Mouse (Mus musculus) embryonic facial prominence, embryonic 15.5 days (tissue): ENCODE data around the gene Ptchd3. TPM values are rescaled to one million over a fixed set of nuclear protein-coding genes. Genes with fewer than 3 reads are reported as not detected.
A peak's percentile ranks its signal among the peaks of the same experiment; 100 is the strongest.

Experiments used
- ATAC-seq: fragments of 200-750 bp; cut with Nextera tagmentation; 2 replicates; pipeline ENCODE4 v1.8.0; 2017; ENCODE audit warnings: low read depth, moderate TSS enrichment; ENCODE audit not compliant: insufficient number of reproducible peaks, low FRiP score, low TSS enrichment
- H3K27ac ChIP-seq: fragments of 300-500 bp; sonication (generic); replicated peaks from 2 replicates; pipeline ENCODE4 v1.5.1; 2015; ENCODE audit warnings: mild to moderate bottlenecking, inconsistent platforms
- H3K27me3 ChIP-seq: fragments of 300-500 bp; sonication (generic); 2 replicates; pipeline ENCODE4 v1.6.1; 2015; ENCODE audit warnings: inconsistent platforms
- H3K36me3 ChIP-seq: fragments of 300-500 bp; sonication (generic); 2 replicates; pipeline ENCODE4 v1.6.1; 2015; ENCODE audit warnings: mild to moderate bottlenecking, inconsistent platforms
- H3K4me1 ChIP-seq: fragments of 300-500 bp; sonication (generic); 2 replicates; pipeline ENCODE4 v1.6.1; 2015; ENCODE audit warnings: inconsistent platforms
- H3K4me2 ChIP-seq: fragments of 300-500 bp; sonication (generic); replicated peaks from 2 replicates; pipeline ENCODE4 v1.6.1; 2015; ENCODE audit warnings: mild to moderate bottlenecking, inconsistent platforms
- H3K4me3 ChIP-seq: fragments of 300-500 bp; sonication (generic); replicated peaks from 2 replicates; pipeline ENCODE4 v1.5.1; 2015; ENCODE audit warnings: mild to moderate bottlenecking, inconsistent platforms
- H3K9ac ChIP-seq: fragments of 300-500 bp; sonication (generic); 2 replicates; pipeline ENCODE4 v1.6.1; 2015; ENCODE audit warnings: inconsistent platforms
- H3K9me3 ChIP-seq: fragments of 300-500 bp; sonication (generic); replicated peaks from 2 replicates; pipeline ENCODE4 v1.6.1; 2016; ENCODE audit warnings: inconsistent platforms
- WGBS: fragments of 180-500 bp; shearing (Covaris S2); methylation state at CpG from one replicate; pipeline ENCODE4 v1.1.7; 2015; 5-methylcytosine and 5-hydroxymethylcytosine counted together
- polyA plus RNA-seq: library from polyadenylated mRNA; unstranded; fragments of >200 nt; fragmentation: Nextera tagmentation; extraction: Ambion mirVana; gene quantifications from 2 replicates; pipeline ENCODE4 v1.2.1, GENCODE M21; 2015

Ptchd3 gene
- polyA plus RNA-seq = 0.08 and 0.11 TPM in 2 replicates

DNA sequence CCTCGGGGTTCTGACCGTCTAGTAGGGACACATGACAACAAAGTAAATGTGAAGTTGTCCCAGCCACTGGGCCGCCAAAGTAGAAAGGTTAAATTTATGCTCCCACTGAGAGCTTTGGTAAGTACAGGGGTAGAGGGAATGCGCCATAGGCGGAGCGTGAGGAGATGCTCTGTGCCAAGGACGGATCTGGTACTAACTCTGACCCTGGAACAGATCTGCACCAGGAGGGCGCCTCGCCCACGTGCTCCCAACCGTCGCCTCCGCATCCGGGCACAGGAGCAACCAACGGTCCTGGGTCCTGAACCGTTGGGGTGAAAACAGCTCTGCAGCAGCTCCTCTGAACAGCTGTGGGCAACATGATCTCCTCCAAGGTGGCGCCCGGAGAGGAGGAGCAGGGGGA, at the start of gene Ptchd3:
Gene Ptchd3, plus strand, starts transcription at position 301 of the 400 bp plus-strand sequence.
- Histone ChIP-seq H3K27me3 (no peaks in the 10 kb centered on the region), H3K27ac (no peak within 1 kb of the TSS), H3K9me3 (no peaks in the 10 kb centered on the region), H3K4me1 (no peaks in the 10 kb centered on the region), H3K4me2 (no peak within 1 kb of the TSS), H3K9ac (no peak within 1 kb of the TSS), H3K36me3 (no peaks in the 10 kb centered on the region), H3K4me3 (no peak within 1 kb of the TSS)
- ATAC-seq = no peak
- WGBS = 60% methylated on average over 18 of the region's 18 CpGs

DNA sequence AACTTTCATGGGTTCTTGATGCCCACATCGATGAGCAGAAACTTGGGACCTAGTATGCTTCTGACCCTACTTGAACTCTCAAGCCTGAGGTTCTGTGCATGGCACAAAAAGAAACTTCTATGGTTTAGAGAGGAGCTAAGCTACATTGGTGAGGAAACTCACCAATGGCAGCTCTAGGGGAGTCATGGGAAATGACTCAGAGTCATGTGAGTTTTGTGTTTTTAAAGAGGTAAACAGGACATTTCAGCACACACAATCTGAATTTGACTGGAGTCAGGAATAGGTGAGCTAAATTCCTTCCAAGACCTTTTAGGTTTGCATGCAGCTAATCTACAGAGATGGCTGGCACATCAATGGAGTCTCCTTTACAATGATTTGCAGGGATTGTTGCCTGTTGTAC, 48.2 kb upstream of the Ptchd3 start:
- Histone ChIP-seq H3K9me3 (no peaks in the 10 kb centered on the region), H3K4me3 (no peak overlapping the region), H3K27me3 (no peaks in the 10 kb centered on the region), H3K36me3 (no peaks in the 10 kb centered on the region), H3K9ac (no peak overlapping the region), H3K4me1 (no peaks in the 10 kb centered on the region), H3K4me2 (no peak overlapping the region), H3K27ac (no peak overlapping the region)
- no peak for ATAC-seq
- WGBS = 90% methylated on average over 1 of the region's 1 CpGs

DNA sequence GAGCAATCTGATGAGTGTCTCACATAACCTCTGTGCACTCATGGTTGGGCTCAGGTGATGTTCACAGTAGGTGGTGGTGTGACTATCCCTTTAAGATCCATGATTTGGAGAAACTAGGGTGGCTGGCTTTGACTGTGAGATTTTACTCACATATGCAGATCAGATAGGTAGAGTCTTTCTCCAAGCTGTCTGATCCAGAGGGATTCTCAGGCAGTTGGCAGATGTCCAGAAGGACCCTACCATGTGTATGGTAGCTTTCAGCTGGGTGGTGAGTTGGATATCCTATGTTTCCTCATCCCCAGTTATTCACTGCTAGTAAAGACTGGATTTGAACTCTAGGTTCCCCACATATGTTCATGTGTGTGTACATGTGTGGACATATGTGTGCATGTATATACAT, 42.6 kb upstream of the Ptchd3 start:
- no peak overlapping the region for H3K4me2 ChIP-seq
- H3K27ac ChIP-seq = no peak overlapping the region
- H3K4me3 ChIP-seq = no peak overlapping the region
- no peaks in the 10 kb centered on the region for H3K9me3 ChIP-seq
- no peak overlapping the region for H3K9ac ChIP-seq
- no peaks in the 10 kb centered on the region for H3K27me3 ChIP-seq
- ATAC-seq = no peak
- no peaks in the 10 kb centered on the region for H3K36me3 ChIP-seq
- H3K4me1 ChIP-seq = peaks cover 24% of the 10 kb centered on the region

DNA sequence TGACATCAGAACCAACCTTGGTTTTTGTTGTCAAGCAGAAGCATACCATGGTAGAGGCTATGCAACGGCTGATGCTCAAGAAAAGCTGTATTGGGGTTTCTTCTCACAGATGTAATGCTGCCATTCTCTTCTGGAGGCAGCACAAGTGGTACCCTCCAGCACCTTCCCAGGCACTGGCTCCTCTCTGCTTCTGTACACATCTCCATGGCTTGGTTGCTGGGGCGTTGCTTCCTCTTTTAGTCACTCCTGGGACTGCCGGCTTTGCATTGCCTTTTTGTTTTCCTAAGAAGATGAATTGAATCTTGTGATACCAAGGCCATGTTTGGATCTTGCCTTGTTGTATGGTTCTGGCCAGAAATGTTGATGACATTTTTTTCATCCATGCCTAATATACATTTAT, 40.5 kb upstream of the Ptchd3 start:
- H3K9me3 ChIP-seq = no peaks in the 10 kb centered on the region
- H3K27me3 ChIP-seq = no peaks in the 10 kb centered on the region
- no peak overlapping the region for H3K4me3 ChIP-seq
- H3K4me2 ChIP-seq = no peak overlapping the region
- WGBS = 82% methylated on average over 3 of the region's 3 CpGs
- H3K27ac ChIP-seq = no peak overlapping the region
- H3K36me3 ChIP-seq = no peaks in the 10 kb centered on the region
- no peak overlapping the region for H3K9ac ChIP-seq
- H3K4me1 ChIP-seq = peaks cover 31% of the 10 kb centered on the region
- ATAC-seq = no peak

DNA sequence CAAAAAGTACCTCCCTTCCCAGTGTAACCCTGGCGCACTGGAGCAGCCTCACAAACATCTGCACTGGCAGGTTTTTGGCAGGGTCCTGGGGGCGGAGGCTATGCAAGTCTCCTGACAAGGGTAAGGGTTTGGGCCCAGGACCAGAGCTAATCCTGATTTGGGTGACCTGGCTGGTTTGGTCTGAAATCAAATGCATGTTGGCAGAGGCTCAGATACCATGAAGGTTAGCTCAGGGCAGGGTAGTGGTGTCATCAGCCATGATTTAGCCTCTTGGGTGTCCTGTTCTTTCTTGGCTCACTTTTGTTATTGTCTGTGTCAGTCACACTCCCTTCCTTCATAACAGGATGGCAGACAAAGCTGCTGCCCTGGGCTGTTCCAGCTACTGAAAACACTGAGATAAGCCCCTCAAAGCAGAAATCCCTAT, 39.4 kb upstream of the Ptchd3 start:
- no peak overlapping the region for H3K4me2 ChIP-seq
- 67% methylated on average over 2 of the region's 2 CpGs for WGBS
- no peak overlapping the region for H3K9ac ChIP-seq
- H3K4me1 ChIP-seq = peaks cover 41% of the 10 kb centered on the region
- H3K27me3 ChIP-seq = no peaks in the 10 kb centered on the region
- no peak overlapping the region for H3K4me3 ChIP-seq
- H3K27ac ChIP-seq = peak overlapping the region; percentile 48
- no peaks in the 10 kb centered on the region for H3K9me3 ChIP-seq
- H3K36me3 ChIP-seq = no peaks in the 10 kb centered on the region
- no peak for ATAC-seq

DNA sequence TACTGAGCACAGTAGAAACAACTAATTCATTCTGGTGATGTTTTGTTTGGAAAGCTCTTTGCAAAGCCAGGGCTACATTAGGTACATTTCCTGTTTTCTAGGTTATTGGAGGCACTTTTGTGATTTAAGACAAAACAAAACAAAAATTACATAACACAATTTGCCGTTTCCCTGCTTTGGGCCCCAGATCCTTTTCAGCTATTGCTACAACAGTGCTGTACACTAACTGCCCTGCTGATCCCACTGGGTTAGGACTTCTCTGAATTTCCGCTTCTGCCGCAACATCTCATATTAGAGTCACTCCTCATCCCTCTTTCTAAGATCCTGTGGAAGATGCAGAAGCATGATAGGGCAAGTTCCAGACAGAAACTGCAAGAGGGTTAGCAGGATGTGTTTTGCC, 38.6 kb upstream of the Ptchd3 start:
- 68% methylated on average over 3 of the region's 3 CpGs for WGBS
- no peak for ATAC-seq
- Histone ChIP-seq H3K9ac (no peak overlapping the region), H3K4me2 (no peak overlapping the region), H3K4me1 (peaks cover 41% of the 10 kb centered on the region), H3K9me3 (no peaks in the 10 kb centered on the region), H3K27ac (0 out of 2 replicates have a peak overlapping the region, but pooled peaks have one; percentile 48), H3K36me3 (no peaks in the 10 kb centered on the region), H3K27me3 (no peaks in the 10 kb centered on the region), H3K4me3 (no peak overlapping the region)

DNA sequence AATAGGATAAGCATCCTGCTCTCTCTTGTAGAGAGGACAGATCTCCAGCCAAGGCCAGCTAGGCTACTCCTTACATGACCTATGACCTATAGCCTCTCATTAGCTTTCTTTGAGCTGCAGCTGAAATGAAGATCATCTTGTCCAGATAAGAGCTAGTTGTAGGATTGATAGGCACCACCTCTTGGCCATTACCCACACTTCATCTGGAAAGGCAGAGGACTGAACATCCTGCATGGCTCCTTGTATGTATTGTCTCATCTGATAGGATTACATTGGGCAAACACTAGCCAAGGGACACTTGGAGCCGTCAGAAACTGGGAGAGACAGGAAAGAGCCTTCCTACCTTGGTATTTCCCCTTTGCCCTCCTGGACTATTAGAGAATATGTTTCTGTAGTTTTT, 38.1 kb upstream of the Ptchd3 start:
- no peak overlapping the region for H3K4me2 ChIP-seq
- H3K27me3 ChIP-seq = no peaks in the 10 kb centered on the region
- H3K36me3 ChIP-seq = no peaks in the 10 kb centered on the region
- H3K9ac ChIP-seq = no peak overlapping the region
- H3K4me3 ChIP-seq = no peak overlapping the region
- H3K4me1 ChIP-seq = peaks cover 41% of the 10 kb centered on the region
- no peak overlapping the region for H3K27ac ChIP-seq
- H3K9me3 ChIP-seq = no peaks in the 10 kb centered on the region
- WGBS = 59% methylated on average over 1 of the region's 1 CpGs
- ATAC-seq = no peak

DNA sequence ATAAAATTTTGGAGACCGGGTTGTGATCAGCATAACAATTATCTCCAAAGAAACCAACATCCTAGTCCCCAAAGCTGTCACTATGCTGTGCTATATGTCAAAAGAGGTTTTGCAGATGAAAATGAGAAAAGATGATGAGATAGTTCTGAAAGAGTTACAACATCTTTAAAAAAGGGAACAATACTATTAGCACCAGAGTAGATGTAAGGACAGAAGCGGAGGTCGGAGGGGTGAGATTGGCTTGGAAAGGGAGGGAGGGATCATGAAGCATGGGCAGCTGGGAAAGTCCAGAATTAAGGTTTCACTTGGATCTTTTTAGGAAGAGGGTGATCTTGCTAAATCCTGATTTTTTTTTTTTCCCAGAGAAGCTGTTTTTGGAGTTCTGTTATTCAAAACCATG, 36.5 kb upstream of the Ptchd3 start:
- Histone ChIP-seq H3K4me3 (no peak overlapping the region), H3K27me3 (no peaks in the 10 kb centered on the region), H3K9me3 (no peaks in the 10 kb centered on the region), H3K4me2 (no peak overlapping the region), H3K9ac (no peak overlapping the region), H3K36me3 (no peaks in the 10 kb centered on the region), H3K4me1 (peaks cover 41% of the 10 kb centered on the region), H3K27ac (no peak overlapping the region)
- 87% methylated on average over 3 of the region's 3 CpGs for WGBS
- ATAC-seq = no peak

DNA sequence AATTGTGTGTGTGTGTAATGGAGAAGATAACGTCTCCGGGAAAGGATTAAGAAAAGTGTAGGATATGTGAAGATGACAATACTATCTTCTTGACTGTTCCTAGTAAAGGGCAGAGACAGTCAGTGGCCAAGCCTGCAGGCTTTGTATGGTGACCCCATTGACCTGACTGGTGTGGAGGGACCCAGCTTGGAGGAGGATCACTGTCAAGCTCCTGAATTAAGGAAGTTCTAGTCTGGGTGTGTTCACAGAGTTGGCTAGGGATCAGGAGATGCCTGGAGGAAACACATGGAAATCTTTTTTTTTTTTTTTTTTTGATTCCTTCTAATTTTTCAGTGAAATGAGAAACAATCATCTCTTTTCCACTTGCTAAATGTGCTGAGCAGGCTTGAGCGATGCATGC, 35.9 kb upstream of the Ptchd3 start:
- no peak for ATAC-seq
- Histone ChIP-seq H3K27me3 (no peaks in the 10 kb centered on the region), H3K9me3 (no peaks in the 10 kb centered on the region), H3K9ac (no peak overlapping the region), H3K27ac (peak overlapping the region; percentile 63), H3K36me3 (no peaks in the 10 kb centered on the region), H3K4me1 (peaks cover 41% of the 10 kb centered on the region), H3K4me2 (no peak overlapping the region), H3K4me3 (no peak overlapping the region)
- WGBS = 53% methylated on average over 3 of the region's 3 CpGs

DNA sequence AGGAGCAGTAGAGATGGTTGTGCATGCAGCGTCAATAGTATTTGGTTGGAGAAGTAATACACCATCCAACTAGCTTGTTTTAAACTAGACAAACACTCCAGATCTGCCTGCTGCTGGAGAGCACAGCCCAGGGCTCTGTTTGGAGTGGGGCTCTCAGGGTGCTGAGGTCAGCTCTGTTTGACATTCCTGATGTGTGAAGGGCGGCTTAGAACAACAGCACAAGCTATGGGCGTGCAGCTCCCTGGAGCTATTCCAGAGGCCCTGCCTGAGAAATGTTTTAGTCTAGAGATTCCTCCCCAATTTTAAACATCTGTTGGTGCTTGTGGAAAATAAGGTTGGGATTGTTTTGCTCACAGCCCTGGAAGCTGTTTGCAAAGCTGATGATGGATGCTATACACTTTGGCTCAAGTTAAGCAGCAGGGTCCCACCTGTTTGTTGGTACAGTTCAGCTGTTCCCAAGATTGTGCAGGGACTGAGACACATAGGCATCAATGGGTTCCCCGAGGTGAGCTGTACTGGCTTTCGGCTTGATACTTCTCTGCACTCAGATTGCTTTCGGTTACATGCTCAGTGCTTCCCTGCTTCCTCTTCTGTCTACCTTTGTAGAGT, 35.4 kb upstream of the Ptchd3 start:
- Histone ChIP-seq H3K4me2 (no peak overlapping the region), H3K9me3 (no peaks in the 10 kb centered on the region), H3K36me3 (no peaks in the 10 kb centered on the region), H3K4me3 (no peak overlapping the region), H3K27ac (peak overlapping the region; percentile 63), H3K27me3 (no peaks in the 10 kb centered on the region), H3K9ac (no peak overlapping the region), H3K4me1 (peaks cover 41% of the 10 kb centered on the region)
- peak; percentile 69 for ATAC-seq
- WGBS = 24% methylated on average over 6 of the region's 6 CpGs

DNA sequence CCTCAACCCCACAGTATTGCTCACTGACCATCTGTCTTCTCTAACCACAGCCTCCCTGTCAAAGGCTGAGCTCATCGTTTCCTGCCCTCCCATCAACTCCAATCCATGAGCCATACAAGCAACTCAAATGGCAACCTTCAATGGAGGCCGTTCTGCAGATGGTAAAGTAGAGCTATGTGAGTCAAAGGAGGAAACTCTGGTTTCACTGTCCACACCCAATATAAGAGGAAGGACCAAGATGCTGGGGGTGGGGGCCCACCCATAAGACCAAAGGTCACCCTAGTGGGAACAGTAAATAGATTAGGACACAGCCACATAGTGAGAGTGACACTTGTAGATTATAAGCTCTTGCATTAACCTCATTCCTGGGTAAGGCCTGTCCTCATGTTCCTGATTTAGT, 34.1 kb upstream of the Ptchd3 start:
- Histone ChIP-seq H3K27me3 (no peaks in the 10 kb centered on the region), H3K36me3 (no peaks in the 10 kb centered on the region), H3K9me3 (no peaks in the 10 kb centered on the region), H3K4me3 (no peak overlapping the region), H3K4me2 (no peak overlapping the region), H3K9ac (no peak overlapping the region), H3K4me1 (peaks cover 29% of the 10 kb centered on the region), H3K27ac (no peak overlapping the region)
- WGBS = 95% methylated on average over 2 of the region's 2 CpGs
- no peak for ATAC-seq

DNA sequence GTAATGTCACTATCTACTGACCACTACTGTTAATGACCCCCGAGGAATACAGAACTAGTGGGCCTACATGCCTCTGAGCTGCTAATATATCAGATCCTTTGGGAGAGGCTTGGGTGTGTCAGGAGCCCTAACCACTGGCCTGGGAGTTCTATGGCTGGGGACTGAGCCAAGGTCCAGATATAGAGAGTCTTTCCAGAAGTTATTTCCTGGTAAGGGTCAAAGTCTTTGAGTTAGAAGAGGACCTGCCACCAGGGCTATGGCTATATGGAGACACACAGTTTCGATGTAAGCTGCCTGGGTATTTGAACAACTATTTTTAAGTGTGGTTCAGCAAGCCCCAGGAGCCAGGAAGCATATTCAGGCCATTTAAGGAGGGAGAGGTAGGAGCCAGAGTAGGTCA, 31.5 kb upstream of the Ptchd3 start:
- Histone ChIP-seq H3K27me3 (no peaks in the 10 kb centered on the region), H3K4me3 (no peak overlapping the region), H3K9ac (no peak overlapping the region), H3K27ac (no peak overlapping the region), H3K4me1 (peaks cover 18% of the 10 kb centered on the region), H3K4me2 (no peak overlapping the region), H3K36me3 (no peaks in the 10 kb centered on the region), H3K9me3 (no peaks in the 10 kb centered on the region)
- WGBS = 77% methylated on average over 2 of the region's 2 CpGs
- no peak for ATAC-seq
